Mouse (Mus musculus): ENCODE results near the gene Mthfr.
A peak's percentile ranks its signal among the peaks of the same experiment; 100 is the strongest.
"Not testable (repeated sequence)": the region's sequence is repeated elsewhere in the genome, so short reads cannot be mapped to it uniquely, and the experiment has no call there.

Gene Mthfr

GRCm38 (mm10) chr4:148040029-148040830 is 1.4 kb downstream of the Mthfr start:
- no peak for DNase-seq (ENCODE audit: low spot score)

- peak; percentile 71 for DNase-seq (ENCODE audit: low spot score)
These were observed 2.2 kb downstream of the Mthfr start for GRCm38 (mm10) chr4:148040933-148041610.

GRCm38 (mm10) chr4:148041611-148042191 is 2.8 kb downstream of the Mthfr start:
- DNase-seq (ENCODE audit: low spot score): peak; percentile 42

- not testable (repeated sequence) for DNase-seq (ENCODE audit: low spot score)
These were observed 4.5 kb downstream of the Mthfr start for GRCm38 (mm10) chr4:148043327-148043726.

- DNase-seq (ENCODE audit: low spot score): no peak
These were observed 5.2 kb downstream of the Mthfr start for GRCm38 (mm10) chr4:148044113-148044512.

- DNase-seq (ENCODE audit: low spot score): no peak
These were observed 7.7 kb downstream of the Mthfr start for GRCm38 (mm10) chr4:148046450-148047031.

- DNase-seq (ENCODE audit: low spot score): not testable (repeated sequence)
These were observed 11.6 kb downstream of the Mthfr start for GRCm38 (mm10) chr4:148050396-148050914.

GRCm38 (mm10) chr4:148051046-148051776 is 12.3 kb downstream of the Mthfr start:
- no peak for DNase-seq (ENCODE audit: low spot score)

GRCm38 (mm10) chr4:148051886-148052285 is 13.0 kb downstream of the Mthfr start:
- DNase-seq (ENCODE audit: low spot score): no peak

GRCm38 (mm10) chr4:148052976-148053375 is 14.1 kb downstream of the Mthfr start:
- DNase-seq (ENCODE audit: low spot score): no peak

GRCm38 (mm10) chr4:148053417-148053920 is 14.6 kb downstream of the Mthfr start:
- no peak for DNase-seq (ENCODE audit: low spot score)

GRCm38 (mm10) chr4:148054961-148055695 is 16.3 kb downstream of the Mthfr start:
- DNase-seq (ENCODE audit: low spot score): no peak

- no peak for DNase-seq (ENCODE audit: low spot score)
These were observed 17.4 kb downstream of the Mthfr start for GRCm38 (mm10) chr4:148056246-148056645.

- no peak for DNase-seq (ENCODE audit: low spot score)
These were observed 17.9 kb downstream of the Mthfr start for GRCm38 (mm10) chr4:148056801-148057200.

- DNase-seq (ENCODE audit: low spot score): no peak
These were observed 18.9 kb downstream of the Mthfr start for GRCm38 (mm10) chr4:148057661-148058209.

- no peak for DNase-seq (ENCODE audit: low spot score)
These were observed 19.4 kb downstream of the Mthfr start for GRCm38 (mm10) chr4:148058218-148058819.

GRCm38 (mm10) chr4:148058993-148059392 is 20.1 kb downstream of the Mthfr start:
- DNase-seq (ENCODE audit: low spot score): no peak

- DNase-seq (ENCODE audit: low spot score): no peak
These were observed 21.5 kb downstream of the Mthfr start for GRCm38 (mm10) chr4:148060120-148061085.

GRCm38 (mm10) chr4:148061086-148061480 is 22.2 kb downstream of the Mthfr start:
- no peak for DNase-seq (ENCODE audit: low spot score)
